Mouse (Mus musculus) ES-Bruce4 (cell line): ENCODE data around the gene Il17rd. TPM values are rescaled to one million over a fixed set of nuclear protein-coding genes. Genes with fewer than 3 reads are reported as not detected.

Experiments used
- H3K27ac ChIP-seq: 2 replicates; pipeline ENCODE4 v1.5.1; 2012; ENCODE audit warnings: low read length, inconsistent platforms; ENCODE audit not compliant: insufficient read depth
- H3K27me3 ChIP-seq: 2 replicates; pipeline ENCODE4 v1.6.1; 2012; ENCODE audit warnings: mild to moderate bottlenecking, low read length, inconsistent platforms; ENCODE audit not compliant: control insufficient read depth, poor library complexity, insufficient read depth, severe bottlenecking
- H3K36me3 ChIP-seq: 2 replicates; pipeline ENCODE4 v1.6.1; 2012; ENCODE audit warnings: inconsistent platforms, mild to moderate bottlenecking, low read length, moderate library complexity; ENCODE audit not compliant: control insufficient read depth, poor library complexity, insufficient read depth, severe bottlenecking
- H3K4me1 ChIP-seq: one replicate; pipeline ENCODE4 v1.8.1; 2011; ENCODE audit warnings: low read length; ENCODE audit not compliant: control insufficient read depth, insufficient read depth
- H3K4me3 ChIP-seq: 2 replicates; pipeline ENCODE4 v1.5.1; 2011; ENCODE audit warnings: low read depth, mild to moderate bottlenecking, low read length
- H3K9ac ChIP-seq: 2 replicates; pipeline ENCODE4 v1.6.1; 2012; ENCODE audit warnings: low read depth, mild to moderate bottlenecking, inconsistent platforms; ENCODE audit not compliant: poor library complexity, severe bottlenecking
- H3K9me3 ChIP-seq: replicated peaks from 2 replicates; pipeline ENCODE4 v1.6.1; 2012; ENCODE audit warnings: mild to moderate bottlenecking, low read length, inconsistent platforms; ENCODE audit not compliant: control insufficient read depth, poor library complexity, insufficient read depth, severe bottlenecking
- CTCF ChIP-seq: IDR thresholded peaks from one replicate; pipeline ENCODE4 v1.8.1; 2011; ENCODE audit warnings: low read depth, low read length
- EP300 ChIP-seq: IDR thresholded peaks from 2 replicates; pipeline ENCODE4 v1.6.1; 2011; ENCODE audit warnings: low read depth, low read length; ENCODE audit not compliant: insufficient read depth
- POLR2A ChIP-seq: IDR thresholded peaks from one replicate; pipeline ENCODE4 v1.8.1; 2011; ENCODE audit warnings: low read length; ENCODE audit not compliant: insufficient read depth
- polyA plus RNA-seq: library from polyadenylated mRNA; stranded (reverse); fragments of >200 nt; gene quantifications from 2 replicates; pipeline ENCODE4 v1.2.4, GENCODE M21; 2011; ENCODE audit warnings: low read depth; ENCODE audit not compliant: missing spikeins, insufficient read depth, insufficient read length

The Il17rd gene
- polyA plus RNA-seq, 1 experiment, result 48.9 TPM

- Histone ChIP-seq H3K9me3 (no peaks in the 10 kb centered on the region), H3K9ac (no peak overlapping the region), H3K4me1 (peaks cover 9% of the 10 kb centered on the region), H3K27ac (no peak overlapping the region), H3K4me3 (no peak overlapping the region), H3K36me3 (no peaks in the 10 kb centered on the region), H3K27me3 (no peaks in the 10 kb centered on the region)
- no peak for TF ChIP-seq EP300
These were observed 3.7 kb downstream of the Il17rd start for GRCm38 (mm10) chr14:27042280-27042983.

GRCm38 (mm10) chr14:27043416-27043815 lies 4.7 kb downstream of the Il17rd start:
- H3K27ac ChIP-seq, result peak overlapping the region; percentile 82; the same call in 1 of the 2 replicates

DNA sequence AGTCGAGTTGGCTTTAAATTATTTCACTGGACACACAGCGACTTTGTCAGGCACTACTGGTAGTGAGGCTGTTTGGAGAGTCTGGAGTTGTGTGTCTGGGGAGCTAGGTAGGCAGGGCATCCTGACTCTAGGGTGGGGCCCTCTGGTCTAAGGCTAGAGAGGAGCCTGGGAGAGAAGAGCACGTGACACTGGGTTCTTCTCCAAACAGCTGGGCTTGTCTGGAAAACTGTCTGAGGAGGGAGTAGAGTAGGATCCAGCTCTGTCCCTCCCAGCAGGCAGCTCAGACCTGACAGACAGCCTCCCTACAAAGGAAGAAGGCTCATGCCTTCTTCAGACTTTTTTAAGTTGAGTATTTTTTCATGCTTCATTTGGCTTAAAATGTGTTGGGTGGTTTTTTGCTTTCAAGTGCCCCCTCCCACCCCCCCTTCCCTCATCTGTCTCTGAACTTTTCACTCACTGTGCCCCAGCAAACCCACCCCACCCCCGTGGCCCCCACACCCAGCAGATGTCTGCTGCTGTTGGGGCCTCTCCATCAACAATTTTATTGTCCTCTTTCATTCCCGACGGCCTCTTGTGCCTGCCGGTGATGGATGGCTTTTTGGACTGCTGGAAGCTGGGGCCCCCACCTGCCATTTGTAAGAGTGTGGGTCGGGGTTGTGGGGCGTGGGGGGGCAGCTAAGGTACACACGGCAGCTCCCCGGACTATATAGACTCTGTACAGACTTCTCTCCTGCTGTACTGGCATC lies 5.7 kb downstream of the Il17rd start:
- H3K27ac ChIP-seq, result peak overlapping the region; percentile 97
- H3K9ac ChIP-seq, result peak overlapping the region; percentile 58; the same call in 1 of the 2 replicates
- H3K9me3 ChIP-seq, result no peaks in the 10 kb centered on the region
- H3K4me3 ChIP-seq, result no peak overlapping the region
- TF ChIP-seq POLR2A (peak; percentile 7), CTCF (no peak), EP300 (peak; percentile 49; the same call in 1 of the 2 replicates)
- H3K36me3 ChIP-seq, result no peaks in the 10 kb centered on the region
- peaks cover 12% of the 10 kb centered on the region for H3K4me1 ChIP-seq
- H3K27me3 ChIP-seq, result no peaks in the 10 kb centered on the region

More at GRCm38 (mm10) chr14:27043416-27043815, 4.7 kb downstream of the Il17rd start:
- Histone ChIP-seq H3K9me3 (no peaks in the 10 kb centered on the region), H3K36me3 (no peaks in the 10 kb centered on the region), H3K4me1 (peaks cover 12% of the 10 kb centered on the region), H3K4me3 (no peak overlapping the region), H3K9ac (no peak overlapping the region), H3K27me3 (no peaks in the 10 kb centered on the region)
- TF ChIP-seq CTCF (no peak), EP300 (no peak), POLR2A (no peak)

DNA sequence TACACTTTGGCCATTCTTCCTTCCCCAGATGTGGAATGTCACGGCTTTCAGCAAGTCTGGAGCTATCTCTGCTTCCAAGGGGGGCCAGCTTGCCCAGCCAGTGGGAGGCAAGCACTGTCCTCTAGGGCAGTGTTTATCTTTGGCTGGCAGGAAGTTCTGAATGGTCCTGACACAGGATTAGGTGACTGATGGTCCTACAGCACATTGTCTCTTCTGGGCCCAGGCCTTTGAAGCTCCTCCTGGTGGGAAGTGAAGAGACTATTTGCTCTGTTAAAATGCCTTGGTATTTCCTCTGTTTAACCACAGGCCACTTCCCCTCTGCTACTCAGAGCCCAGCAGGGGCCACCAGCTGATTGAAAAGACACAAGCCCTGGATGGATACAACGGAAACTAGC lies 6.2 kb downstream of the Il17rd start:
- H3K36me3 ChIP-seq, result no peaks in the 10 kb centered on the region
- H3K4me3 ChIP-seq, result no peak overlapping the region
- TF ChIP-seq EP300 (peak; percentile 76), POLR2A (no peak), CTCF (no peak)
- no peaks in the 10 kb centered on the region for H3K9me3 ChIP-seq
- no peaks in the 10 kb centered on the region for H3K27me3 ChIP-seq
- peak overlapping the region; percentile 97 for H3K27ac ChIP-seq
- peaks cover 13% of the 10 kb centered on the region for H3K4me1 ChIP-seq
- peak overlapping the region; percentile 58; the same call in 1 of the 2 replicates for H3K9ac ChIP-seq

GRCm38 (mm10) chr14:27048231-27048956 lies 9.7 kb downstream of the Il17rd start:
- Histone ChIP-seq H3K4me3 (no peak overlapping the region), H3K27ac (peak overlapping the region; percentile 70), H3K36me3 (no peaks in the 10 kb centered on the region), H3K9ac (no peak overlapping the region), H3K27me3 (no peaks in the 10 kb centered on the region), H3K4me1 (peaks cover 10% of the 10 kb centered on the region), H3K9me3 (no peaks in the 10 kb centered on the region)
- TF ChIP-seq CTCF (no peak), POLR2A (no peak), EP300 (no peak)
